Mouse (Mus musculus) forebrain, embryonic 10.5 days (tissue): ENCODE measurements around the gene Pdzd7. TPM values are rescaled to one million over a fixed set of nuclear protein-coding genes. Genes with fewer than 3 reads are reported as not detected.
A peak's percentile ranks its signal among the peaks of the same experiment; 100 is the strongest.

Source experiments
- DNase-seq: peaks from one replicate; pipeline ENCODE4 v3.0.0-alpha.2; 2017; ENCODE audit warnings: low spot score; ENCODE audit errors: extremely low spot score
- H3K27ac ChIP-seq: fragments of 300-500 bp; sonication (generic); 2 replicates; pipeline ENCODE4 v1.5.1; 2016; ENCODE audit warnings: mild to moderate bottlenecking
- H3K27me3 ChIP-seq: fragments of 300-500 bp; sonication (generic); 2 replicates; pipeline ENCODE4 v1.6.1; 2016; ENCODE audit warnings: mild to moderate bottlenecking; ENCODE audit not compliant: poor library complexity, severe bottlenecking
- H3K36me3 ChIP-seq: fragments of 300-500 bp; sonication (generic); replicated peaks from 2 replicates; pipeline ENCODE4 v1.6.1; 2016; ENCODE audit warnings: mild to moderate bottlenecking, moderate library complexity
- H3K4me1 ChIP-seq: fragments of 300-500 bp; sonication (generic); 2 replicates; pipeline ENCODE4 v1.6.1; 2016
- H3K4me3 ChIP-seq: fragments of 300-500 bp; sonication (generic); 2 replicates; pipeline ENCODE4 v1.5.1; 2016; ENCODE audit warnings: mild to moderate bottlenecking, moderate library complexity
- H3K9me3 ChIP-seq: fragments of 300-500 bp; sonication (generic); 2 replicates; pipeline ENCODE4 v1.6.1; 2016; ENCODE audit warnings: mild to moderate bottlenecking, moderate library complexity
- WGBS: fragments of 180-500 bp; shearing (Covaris S2); methylation state at CpG from one replicate; pipeline ENCODE4 v1.1.7; 2016; 5-methylcytosine and 5-hydroxymethylcytosine counted together
- polyA plus RNA-seq: library from polyadenylated mRNA; unstranded; fragments of >200 nt; fragmentation: Nextera tagmentation; extraction: Ambion mirVana; gene quantifications from 2 replicates; pipeline ENCODE4 v1.2.1, GENCODE M21; 2016

The Pdzd7 gene
- polyA plus RNA-seq, 1 experiment from 2014 or later = 0.25 TPM

GRCm38 (mm10) chr19:45036867-45037266 lies 8.7 kb downstream of the Pdzd7 start:
- no peak for DNase-seq
- peaks cover 42% of the 10 kb centered on the region for H3K4me1 ChIP-seq
- H3K27me3 ChIP-seq = peaks cover 60% of the 10 kb centered on the region
- WGBS = 27% methylated on average over 16 of the region's 16 CpGs
- no peak overlapping the region for H3K4me3 ChIP-seq
- peak overlapping the region; percentile 31; the same call in 1 of the 2 replicates for H3K27ac ChIP-seq
- no peaks in the 10 kb centered on the region for H3K36me3 ChIP-seq
- H3K9me3 ChIP-seq = no peaks in the 10 kb centered on the region

- no peaks in the 10 kb centered on the region for H3K9me3 ChIP-seq
- no peak overlapping the region for H3K4me3 ChIP-seq
- WGBS = 57% methylated on average over 17 of the region's 17 CpGs
- H3K36me3 ChIP-seq = peaks cover 13% of the 10 kb centered on the region
- H3K27ac ChIP-seq = no peak overlapping the region
- peaks cover 23% of the 10 kb centered on the region for H3K27me3 ChIP-seq
- DNase-seq = no peak
- peaks cover 58% of the 10 kb centered on the region for H3K4me1 ChIP-seq
Measured at GRCm38 (mm10) chr19:45032570-45033332, 12.8 kb downstream of the Pdzd7 start.

- Histone ChIP-seq H3K27me3 (peaks cover 17% of the 10 kb centered on the region), H3K27ac (0 out of 2 replicates have a peak overlapping the region, but pooled peaks have one; percentile 27), H3K9me3 (no peaks in the 10 kb centered on the region), H3K36me3 (peaks cover 22% of the 10 kb centered on the region), H3K4me1 (peaks cover 58% of the 10 kb centered on the region), H3K4me3 (no peak overlapping the region)
- DNase-seq = peak; percentile 75
- 20% methylated on average over 4 of the region's 4 CpGs for WGBS
Measured at GRCm38 (mm10) chr19:45031780-45032179, 13.7 kb downstream of the Pdzd7 start.

- Histone ChIP-seq H3K4me3 (peak overlapping the region; percentile 27; the same call in 1 of the 2 replicates), H3K9me3 (no peaks in the 10 kb centered on the region), H3K27ac (peak overlapping the region; percentile 27; the same call in 1 of the 2 replicates), H3K27me3 (peaks cover 10% of the 10 kb centered on the region), H3K36me3 (peaks cover 30% of the 10 kb centered on the region), H3K4me1 (peaks cover 62% of the 10 kb centered on the region)
- DNase-seq = peak; percentile 79
- WGBS = 41% methylated on average over 20 of the region's 20 CpGs
Measured at GRCm38 (mm10) chr19:45030746-45031693, 14.5 kb downstream of the Pdzd7 start.

GRCm38 (mm10) chr19:45030111-45030510 lies 15.4 kb downstream of the Pdzd7 start:
- WGBS = 41% methylated on average over 8 of the region's 8 CpGs
- Histone ChIP-seq H3K4me3 (no peak overlapping the region), H3K4me1 (peaks cover 63% of the 10 kb centered on the region), H3K27me3 (peaks cover 4% of the 10 kb centered on the region; the same call in 1 of the 2 replicates), H3K36me3 (peaks cover 39% of the 10 kb centered on the region), H3K9me3 (no peaks in the 10 kb centered on the region), H3K27ac (no peak overlapping the region)
- peak; percentile 70 for DNase-seq

GRCm38 (mm10) chr19:45029571-45029970 lies 15.9 kb downstream of the Pdzd7 start:
- no peak overlapping the region for H3K4me3 ChIP-seq
- H3K27ac ChIP-seq = no peak overlapping the region
- peaks cover 63% of the 10 kb centered on the region for H3K4me1 ChIP-seq
- no peaks in the 10 kb centered on the region for H3K9me3 ChIP-seq
- H3K36me3 ChIP-seq = peaks cover 44% of the 10 kb centered on the region
- peaks cover 4% of the 10 kb centered on the region; the same call in 1 of the 2 replicates for H3K27me3 ChIP-seq
- DNase-seq = no peak
- WGBS = 56% methylated on average over 9 of the region's 9 CpGs

GRCm38 (mm10) chr19:45028746-45029145 lies 16.8 kb downstream of the Pdzd7 start:
- Histone ChIP-seq H3K4me3 (no peak overlapping the region), H3K27ac (peak overlapping the region; percentile 32), H3K4me1 (peaks cover 60% of the 10 kb centered on the region), H3K27me3 (peaks cover 4% of the 10 kb centered on the region; the same call in 1 of the 2 replicates), H3K36me3 (peaks cover 53% of the 10 kb centered on the region), H3K9me3 (no peaks in the 10 kb centered on the region)
- WGBS = 64% methylated on average over 19 of the region's 19 CpGs
- no peak for DNase-seq

GRCm38 (mm10) chr19:45027848-45028247 lies 17.7 kb downstream of the Pdzd7 start:
- H3K36me3 ChIP-seq = peaks cover 62% of the 10 kb centered on the region
- 83% methylated on average over 6 of the region's 6 CpGs for WGBS
- no peak overlapping the region for H3K4me3 ChIP-seq
- H3K27ac ChIP-seq = peak overlapping the region; percentile 32; the same call in 1 of the 2 replicates
- H3K9me3 ChIP-seq = no peaks in the 10 kb centered on the region
- H3K27me3 ChIP-seq = peaks cover under 1% of the 10 kb centered on the region; the same call in 1 of the 2 replicates
- DNase-seq = no peak
- H3K4me1 ChIP-seq = peaks cover 53% of the 10 kb centered on the region

GRCm38 (mm10) chr19:45026958-45027670 lies 18.4 kb downstream of the Pdzd7 start:
- no peaks in the 10 kb centered on the region for H3K9me3 ChIP-seq
- no peaks in the 10 kb centered on the region for H3K27me3 ChIP-seq
- H3K4me1 ChIP-seq = peaks cover 48% of the 10 kb centered on the region
- peaks cover 69% of the 10 kb centered on the region for H3K36me3 ChIP-seq
- H3K27ac ChIP-seq = no peak overlapping the region
- 91% methylated on average over 6 of the region's 6 CpGs for WGBS
- no peak overlapping the region for H3K4me3 ChIP-seq
- no peak for DNase-seq

GRCm38 (mm10) chr19:45025937-45026568 lies 19.5 kb downstream of the Pdzd7 start:
- no peak overlapping the region for H3K4me3 ChIP-seq
- no peaks in the 10 kb centered on the region for H3K9me3 ChIP-seq
- no peak for DNase-seq
- WGBS = 90% methylated on average over 37 of the region's 37 CpGs
- H3K27me3 ChIP-seq = no peaks in the 10 kb centered on the region
- H3K4me1 ChIP-seq = peaks cover 49% of the 10 kb centered on the region
- H3K36me3 ChIP-seq = peaks cover 80% of the 10 kb centered on the region
- H3K27ac ChIP-seq = no peak overlapping the region

GRCm38 (mm10) chr19:45024775-45025174 lies 20.7 kb downstream of the Pdzd7 start:
- WGBS = 91% methylated on average over 20 of the region's 20 CpGs
- H3K4me3 ChIP-seq = no peak overlapping the region
- H3K9me3 ChIP-seq = no peaks in the 10 kb centered on the region
- H3K36me3 ChIP-seq = peaks cover 92% of the 10 kb centered on the region
- no peaks in the 10 kb centered on the region for H3K27me3 ChIP-seq
- no peak overlapping the region for H3K27ac ChIP-seq
- DNase-seq = no peak
- peaks cover 50% of the 10 kb centered on the region for H3K4me1 ChIP-seq

- H3K36me3 ChIP-seq = peaks cover 94% of the 10 kb centered on the region
- no peak for DNase-seq
- WGBS = 86% methylated on average over 11 of the region's 11 CpGs
- peaks cover 52% of the 10 kb centered on the region for H3K4me1 ChIP-seq
- no peaks in the 10 kb centered on the region for H3K9me3 ChIP-seq
- no peaks in the 10 kb centered on the region for H3K27me3 ChIP-seq
- H3K27ac ChIP-seq = no peak overlapping the region
- H3K4me3 ChIP-seq = no peak overlapping the region
Measured at GRCm38 (mm10) chr19:45023993-45024392, 21.5 kb downstream of the Pdzd7 start.
